Mouse (Mus musculus): Measurements from ENCODE around the gene Gm6525.

Gm6525 gene

GRCm38 (mm10) chr3:84173581-84174154, at the start of gene Gm6525:
Gene Gm6525 (plus strand): TSS chr3:84174104.
- no peak for DNase-seq (ENCODE audit: low spot score in 2 of 2)

GRCm38 (mm10) chr3:84125704-84126289, 48.1 kb upstream of the Gm6525 start:
- no peak for DNase-seq (ENCODE audit: low spot score in 2 of 2)

GRCm38 (mm10) chr3:84126721-84127120, 47.2 kb upstream of the Gm6525 start:
- DNase-seq (ENCODE audit: low spot score in 2 of 2) = no peak

- DNase-seq (ENCODE audit: low spot score in 2 of 2) = no peak
Observed at GRCm38 (mm10) chr3:84127431-84127830, 46.5 kb upstream of the Gm6525 start.

GRCm38 (mm10) chr3:84128871-84129870, 44.7 kb upstream of the Gm6525 start:
- DNase-seq (ENCODE audit: low spot score in 2 of 2) = no peak

- DNase-seq (ENCODE audit: low spot score in 2 of 2) = no peak
Observed at GRCm38 (mm10) chr3:84130776-84131175, 43.1 kb upstream of the Gm6525 start.

- DNase-seq (ENCODE audit: low spot score in 2 of 2) = no peak
Observed at GRCm38 (mm10) chr3:84131369-84131768, 42.5 kb upstream of the Gm6525 start.

GRCm38 (mm10) chr3:84135387-84135786, 38.5 kb upstream of the Gm6525 start:
- no peak for DNase-seq (ENCODE audit: low spot score in 2 of 2)

- no peak for DNase-seq (ENCODE audit: low spot score in 2 of 2)
Observed at GRCm38 (mm10) chr3:84135933-84136332, 38.0 kb upstream of the Gm6525 start.

- DNase-seq (ENCODE audit: low spot score in 2 of 2) = no peak
Observed at GRCm38 (mm10) chr3:84136509-84136908, 37.4 kb upstream of the Gm6525 start.

GRCm38 (mm10) chr3:84140947-84141346, 33.0 kb upstream of the Gm6525 start:
- DNase-seq (ENCODE audit: low spot score in 2 of 2) = no peak

GRCm38 (mm10) chr3:84149831-84150230, 24.1 kb upstream of the Gm6525 start:
- no peak for DNase-seq (ENCODE audit: low spot score in 2 of 2)

- no peak for DNase-seq (ENCODE audit: low spot score in 2 of 2)
Observed at GRCm38 (mm10) chr3:84154721-84155141, 19.2 kb upstream of the Gm6525 start.

GRCm38 (mm10) chr3:84155146-84155545, 18.8 kb upstream of the Gm6525 start:
- no peak for DNase-seq (ENCODE audit: low spot score in 2 of 2)

- peak; percentile 92 to 97 for DNase-seq (ENCODE audit: low spot score in 2 of 2)
Observed at GRCm38 (mm10) chr3:84155558-84156006, 18.3 kb upstream of the Gm6525 start, which contains the start of gene Mnd1. Gene Mnd1 (minus strand): TSS chr3:84155786.

- DNase-seq (ENCODE audit: low spot score in 2 of 2) = no peak
Observed at GRCm38 (mm10) chr3:84156105-84156504, 17.8 kb upstream of the Gm6525 start.

- DNase-seq (ENCODE audit: low spot score in 2 of 2) = no peak
Observed at GRCm38 (mm10) chr3:84157011-84157410, 16.9 kb upstream of the Gm6525 start.

- no peak for DNase-seq (ENCODE audit: low spot score in 2 of 2)
Observed at GRCm38 (mm10) chr3:84157559-84158350, 16.1 kb upstream of the Gm6525 start.

- DNase-seq (ENCODE audit: low spot score in 2 of 2) = no peak
Observed at GRCm38 (mm10) chr3:84165391-84165790, 8.5 kb upstream of the Gm6525 start.

GRCm38 (mm10) chr3:84166073-84166472, 7.8 kb upstream of the Gm6525 start:
- no peak for DNase-seq (ENCODE audit: low spot score in 2 of 2)

- no peak for DNase-seq (ENCODE audit: low spot score in 2 of 2)
Observed at GRCm38 (mm10) chr3:84168943-84169342, 5.0 kb upstream of the Gm6525 start.
